Mouse (Mus musculus) neutrophil, adult 5-6 weeks (primary cell): ENCODE results near the gene Timm50. TPM values are rescaled to one million over a fixed set of nuclear protein-coding genes. Genes with fewer than 3 reads are reported as not detected.

Source experiments
- ATAC-seq: fragments of 151-379, 151-347 bp; 2 replicates; pipeline ENCODE4 v1.8.0; 2017; ENCODE audit warnings: mild to moderate bottlenecking, moderate TSS enrichment; ENCODE audit not compliant: insufficient number of reproducible peaks, poor library complexity, low FRiP score, severe bottlenecking; ENCODE audit errors: extremely low read depth
- total RNA-seq: library from RNA; stranded (forward); fragments of 200-1000 nt; gene quantifications from 2 replicates; pipeline ENCODE4 v1.2.3, GENCODE M21; 2017

Gene Timm50
- total RNA-seq, 1 experiment from 2014 or later, result 10.0 TPM

DNA sequence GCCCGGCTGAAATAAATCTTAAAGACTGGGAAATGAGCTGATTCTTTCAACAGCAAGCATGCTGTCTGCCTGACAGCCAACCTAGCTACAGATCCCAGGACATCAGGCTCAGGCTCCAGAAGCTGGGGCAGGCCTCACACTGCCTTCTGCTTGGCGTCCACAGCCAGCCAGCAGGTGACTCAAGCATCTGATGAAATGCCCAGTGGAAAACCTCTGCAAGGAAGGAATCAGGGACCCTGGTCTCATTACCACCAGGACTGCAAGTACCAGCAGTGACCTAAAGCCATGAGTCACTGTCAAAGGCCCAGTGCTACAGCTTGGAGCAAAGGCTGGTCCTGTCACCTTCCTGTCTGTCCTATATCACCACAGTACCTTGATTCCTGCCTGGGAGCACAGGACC is 23.6 kb upstream of the Timm50 start:
- no peak for ATAC-seq

DNA sequence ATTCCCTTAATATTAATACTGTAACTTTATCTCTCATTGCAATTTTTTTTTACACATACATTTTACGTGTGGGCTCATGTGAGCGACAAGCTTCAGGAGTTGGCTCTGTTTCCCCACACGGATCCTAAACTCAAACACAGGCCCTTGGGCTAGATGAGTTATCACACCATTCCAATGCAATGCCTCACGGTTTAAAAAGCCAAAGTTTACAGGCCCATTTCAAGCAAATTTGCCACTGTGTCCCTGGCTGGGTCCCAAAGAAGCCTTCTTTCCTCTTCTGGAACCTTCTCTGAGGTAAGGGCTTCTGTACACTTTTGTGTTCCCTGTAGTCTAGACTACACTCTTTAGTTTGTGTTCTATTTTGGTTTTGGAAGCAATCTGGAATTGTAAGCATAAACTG is 22.7 kb upstream of the Timm50 start:
- no peak for ATAC-seq

DNA sequence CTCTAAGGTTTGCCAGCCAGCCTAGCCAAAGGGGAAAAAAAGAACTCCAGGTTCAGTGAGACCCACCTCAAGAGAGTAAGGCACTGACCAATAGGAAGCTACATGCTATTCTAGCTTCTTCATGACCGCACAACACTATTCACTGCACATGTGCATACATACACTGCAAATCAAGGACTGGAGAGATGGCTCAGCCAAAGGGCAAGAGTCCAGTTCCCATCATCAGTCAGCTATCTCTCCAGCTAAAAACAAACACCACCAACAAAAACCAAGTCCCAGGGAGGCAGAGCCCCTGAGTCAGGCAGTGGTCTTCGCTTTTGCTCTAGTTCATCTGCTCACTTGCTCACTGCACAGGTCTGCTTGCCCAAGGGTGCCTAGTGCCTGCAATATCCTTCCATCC is 16.4 kb upstream of the Timm50 start:
- ATAC-seq, result no peak

DNA sequence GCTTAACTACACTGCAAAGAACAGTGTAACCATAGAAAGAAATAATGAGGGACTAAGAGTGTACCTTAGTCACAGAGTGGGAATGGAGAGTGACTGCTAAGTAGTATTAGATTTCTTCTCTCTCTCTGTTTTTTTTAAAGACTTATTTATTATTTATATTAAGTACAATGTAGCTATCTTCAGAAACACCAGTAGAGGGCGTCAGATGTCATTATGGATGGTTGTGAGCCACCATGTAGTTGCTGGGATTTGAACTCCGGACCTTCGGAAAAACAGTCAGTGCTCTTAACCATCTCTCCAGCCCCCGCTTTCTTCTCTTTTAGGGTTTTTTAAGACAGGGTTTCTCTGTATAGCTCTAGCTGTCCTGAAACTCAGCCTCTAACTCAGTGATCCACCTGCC is 14.6 kb upstream of the Timm50 start:
- no peak for ATAC-seq

DNA sequence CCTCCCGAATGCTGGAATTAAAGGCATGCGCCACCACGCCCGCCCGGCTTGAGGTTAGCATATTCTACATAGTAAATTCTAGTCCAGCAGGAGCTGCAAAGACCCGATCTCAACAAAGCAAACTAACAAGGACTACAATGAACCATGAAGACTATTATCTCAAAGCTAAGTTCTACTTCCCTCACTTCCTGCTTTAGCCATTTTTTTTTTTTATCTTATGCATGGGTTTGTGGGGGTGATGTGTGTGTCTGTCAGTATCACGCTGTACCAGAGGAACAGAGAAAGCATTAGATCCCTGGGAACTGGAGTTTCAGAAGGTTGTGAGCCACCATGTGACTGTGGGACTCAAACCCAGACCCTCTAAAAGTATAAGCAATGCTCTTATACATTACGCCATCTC is 13.4 kb upstream of the Timm50 start:
- no peak for ATAC-seq

DNA sequence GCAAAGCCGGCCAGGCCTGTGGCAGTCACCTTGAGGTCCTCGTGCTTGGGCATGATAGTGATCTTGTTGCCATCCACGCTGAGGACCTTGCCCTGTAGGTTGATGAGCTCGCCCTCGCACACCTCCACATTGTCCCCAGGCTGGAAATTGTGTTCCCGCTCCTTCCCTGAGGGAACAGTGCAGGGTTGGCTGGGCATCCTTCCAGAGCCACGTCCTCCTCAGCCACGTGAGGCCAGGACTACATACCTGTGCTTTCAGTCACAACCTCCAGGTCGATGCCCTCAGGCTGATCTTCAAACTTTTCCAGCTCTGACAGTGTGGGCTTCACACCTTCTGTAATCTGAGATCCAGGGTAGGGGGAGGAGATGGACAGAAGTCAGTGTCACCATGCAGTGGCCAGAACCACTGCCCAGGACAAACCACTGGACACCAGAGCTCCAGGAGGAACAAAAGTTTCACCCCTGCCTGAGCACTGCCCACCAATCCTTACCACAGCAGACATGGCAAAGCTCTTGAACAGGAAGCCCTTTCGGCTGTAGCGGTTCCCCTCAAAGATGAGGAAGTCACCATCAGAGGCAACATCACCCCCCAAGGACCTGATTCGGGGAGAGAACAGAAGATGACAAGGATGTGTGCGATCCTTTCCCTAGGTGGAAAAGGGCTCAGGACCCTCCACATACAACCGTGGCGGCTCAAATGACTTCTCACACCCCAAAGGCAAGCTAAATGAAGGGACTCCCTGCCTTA is 10.3 kb upstream of the Timm50 start:
- no peak for ATAC-seq

DNA sequence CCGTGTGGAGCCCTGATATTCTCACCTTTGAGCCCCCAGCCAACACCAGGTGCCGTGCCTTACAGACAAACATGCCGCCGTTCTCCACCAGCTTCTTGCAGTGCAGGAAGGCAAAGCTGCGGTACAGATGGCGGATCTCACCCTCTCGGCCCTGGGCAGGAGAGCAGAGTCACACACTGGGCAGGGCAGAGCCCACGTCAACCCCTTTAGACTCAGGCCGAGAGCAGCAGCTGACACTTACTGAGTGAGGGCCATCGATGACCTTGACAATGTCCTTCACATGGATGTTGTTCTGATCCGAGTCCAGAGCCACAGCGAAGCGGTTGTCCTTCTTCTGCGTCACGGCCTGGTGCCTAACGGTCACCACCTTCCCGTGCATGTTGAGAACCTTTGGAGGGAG is 6.8 kb upstream of the Timm50 start:
- ATAC-seq, result no peak

DNA sequence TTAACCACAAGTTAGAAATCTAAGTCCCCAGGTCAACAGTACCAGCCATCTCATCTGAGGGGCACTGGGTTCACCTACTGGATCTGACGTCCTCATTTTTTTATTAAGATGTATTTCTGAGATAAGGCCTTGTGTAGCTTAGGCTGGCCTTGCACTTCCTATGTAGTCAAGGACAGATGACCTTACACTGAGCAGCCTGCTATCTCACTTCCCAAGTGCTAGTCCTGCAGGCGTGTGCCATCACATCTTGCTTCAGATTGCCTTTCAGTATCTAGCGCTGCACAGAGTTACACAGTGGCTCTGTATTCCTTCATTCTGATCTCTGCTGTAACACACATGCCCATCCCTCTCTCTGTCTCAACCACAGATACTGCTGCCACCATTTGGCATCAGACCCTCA is 6.2 kb upstream of the Timm50 start:
- no peak for ATAC-seq

DNA sequence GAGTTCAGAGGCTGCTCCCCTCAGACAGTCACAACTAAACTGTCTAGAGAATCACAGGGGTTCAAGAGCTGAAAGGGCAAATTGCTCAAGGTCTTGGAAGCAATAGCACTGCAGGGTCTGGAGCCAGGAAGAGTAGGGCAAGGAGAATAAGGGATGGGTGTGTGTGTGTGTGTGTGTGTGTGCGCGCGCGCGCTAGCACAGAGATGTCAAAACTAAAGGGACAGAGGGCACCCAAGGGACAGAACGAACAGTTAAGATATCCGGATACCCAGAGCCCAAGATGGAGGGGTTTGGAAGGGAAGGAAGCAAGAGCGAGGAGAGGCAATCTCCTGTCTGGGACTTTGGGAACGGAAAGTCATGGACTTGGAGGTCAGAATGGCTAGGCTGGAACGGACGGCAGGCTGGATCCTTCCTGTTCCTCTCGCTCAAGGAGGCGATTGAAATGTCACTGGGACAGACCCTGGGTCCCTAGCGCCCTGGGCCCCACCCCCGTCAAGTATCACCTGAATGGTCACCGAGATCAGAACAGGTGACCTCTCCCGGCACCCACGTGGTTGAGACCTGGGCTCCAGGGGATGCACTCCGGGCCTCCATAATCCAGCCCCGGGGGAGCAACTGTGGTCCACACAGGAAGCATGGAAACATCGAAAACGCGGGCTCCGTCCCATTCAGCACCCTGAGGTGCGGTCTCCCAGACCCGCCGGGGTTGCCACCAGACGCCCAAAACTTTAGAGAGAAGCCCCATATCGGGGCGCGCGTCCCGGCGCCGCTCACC is 534 bp downstream of the Timm50 start:
- no peak for ATAC-seq

DNA sequence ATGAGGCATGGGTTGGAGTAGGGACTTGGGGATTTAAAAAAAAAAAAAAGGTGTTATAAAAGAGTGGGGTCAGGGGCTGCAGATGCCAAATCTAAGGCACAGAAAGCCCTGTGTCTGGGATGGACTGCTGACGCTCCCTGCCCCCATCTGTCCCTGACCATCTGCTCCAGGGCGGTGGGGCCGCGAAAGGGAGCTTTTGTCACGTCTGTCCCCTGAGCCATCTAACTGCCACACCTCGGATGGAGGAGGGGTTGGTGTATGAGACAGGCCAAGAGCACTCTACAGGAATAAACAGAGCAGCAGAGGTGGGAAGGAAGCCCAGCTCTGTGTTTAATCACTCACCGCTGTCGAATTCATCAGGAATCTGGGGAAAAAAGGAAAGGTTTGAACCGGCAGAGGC is 2.1 kb downstream of the Timm50 start:
- no peak for ATAC-seq

DNA sequence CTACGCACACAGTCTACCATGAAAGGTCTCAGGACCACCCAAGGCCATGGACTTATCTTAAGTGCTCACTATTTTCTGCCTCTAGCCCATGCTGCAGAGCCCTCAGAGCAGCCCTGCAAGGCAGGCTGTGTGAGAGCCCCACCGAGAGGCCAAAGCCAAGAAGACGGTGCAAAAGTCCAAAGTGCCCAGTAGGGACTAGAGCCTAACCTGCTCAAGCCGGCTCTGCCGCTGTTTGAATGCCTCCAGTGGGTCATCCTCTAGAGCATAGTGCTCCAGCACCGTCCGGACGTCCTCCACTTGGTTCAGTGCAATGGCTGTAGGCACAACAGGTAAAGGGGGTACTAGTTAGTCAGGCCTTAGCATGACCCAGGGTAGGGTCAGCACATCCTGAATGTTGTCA is 5.7 kb downstream of the Timm50 start:
- ATAC-seq, result no peak

DNA sequence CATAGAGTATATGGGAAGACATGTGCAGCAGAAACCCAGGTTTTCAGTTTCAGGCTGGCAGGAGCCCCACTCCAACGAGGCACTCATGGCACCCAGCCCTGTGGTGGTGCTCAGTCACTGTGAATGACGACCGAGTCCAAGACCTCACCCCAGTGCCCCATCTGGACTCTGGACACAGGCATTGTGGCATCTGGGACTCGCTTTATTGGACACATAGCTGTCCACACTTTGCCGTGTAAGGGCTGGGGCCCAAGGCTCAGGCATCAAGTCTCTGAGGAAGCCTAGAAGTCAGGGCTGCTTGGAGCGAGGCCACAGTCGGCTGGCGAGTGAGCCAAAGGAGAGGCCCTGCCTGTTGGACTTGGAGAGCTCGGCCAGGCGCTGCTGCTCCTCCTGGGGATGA is 6.2 kb downstream of the Timm50 start:
- ATAC-seq, result no peak

DNA sequence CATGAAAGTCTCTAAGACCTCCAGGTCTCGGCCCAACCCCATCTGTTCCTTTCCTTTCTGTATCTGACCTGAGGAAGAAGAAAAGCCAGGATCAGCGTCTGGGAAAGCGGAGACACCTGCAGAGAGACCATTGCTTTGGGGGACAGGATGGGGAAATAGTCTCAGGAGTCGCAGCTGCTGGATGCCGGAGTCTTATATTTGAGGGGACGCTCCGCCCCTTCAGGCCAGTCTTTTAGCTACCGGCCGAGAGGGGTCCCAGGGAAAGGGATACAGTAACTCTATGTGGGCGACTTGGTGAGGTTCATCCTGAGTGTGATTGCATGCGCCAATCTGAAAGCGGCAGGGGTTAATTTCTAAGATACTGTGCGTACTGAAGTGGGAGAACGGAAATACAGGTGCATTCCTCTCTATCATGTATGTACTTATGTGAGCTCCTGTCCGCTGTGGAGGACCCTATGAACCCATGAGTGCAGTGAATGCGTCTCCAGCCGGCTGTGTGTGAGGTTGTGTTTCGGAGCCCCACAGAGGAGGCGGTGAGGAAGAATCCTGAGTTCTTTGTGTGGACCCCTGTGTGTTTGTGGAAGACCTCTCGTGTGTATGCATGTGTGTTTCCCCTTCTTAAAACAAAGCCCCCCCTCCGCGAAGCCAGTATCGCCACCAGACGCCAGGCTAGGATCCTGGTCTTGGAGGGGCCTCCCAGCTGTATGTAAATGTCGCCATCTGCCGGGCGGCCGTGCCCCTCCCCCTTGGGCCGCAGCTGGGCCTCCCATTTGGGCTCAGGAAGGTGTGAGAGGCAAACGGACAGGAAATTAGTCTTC is 10.0 kb downstream of the Timm50 start, which contains the start of gene Dll3:
Gene Dll3, minus strand, starts transcription at position 623 of the 818 bp plus-strand sequence.
- no peak for ATAC-seq

DNA sequence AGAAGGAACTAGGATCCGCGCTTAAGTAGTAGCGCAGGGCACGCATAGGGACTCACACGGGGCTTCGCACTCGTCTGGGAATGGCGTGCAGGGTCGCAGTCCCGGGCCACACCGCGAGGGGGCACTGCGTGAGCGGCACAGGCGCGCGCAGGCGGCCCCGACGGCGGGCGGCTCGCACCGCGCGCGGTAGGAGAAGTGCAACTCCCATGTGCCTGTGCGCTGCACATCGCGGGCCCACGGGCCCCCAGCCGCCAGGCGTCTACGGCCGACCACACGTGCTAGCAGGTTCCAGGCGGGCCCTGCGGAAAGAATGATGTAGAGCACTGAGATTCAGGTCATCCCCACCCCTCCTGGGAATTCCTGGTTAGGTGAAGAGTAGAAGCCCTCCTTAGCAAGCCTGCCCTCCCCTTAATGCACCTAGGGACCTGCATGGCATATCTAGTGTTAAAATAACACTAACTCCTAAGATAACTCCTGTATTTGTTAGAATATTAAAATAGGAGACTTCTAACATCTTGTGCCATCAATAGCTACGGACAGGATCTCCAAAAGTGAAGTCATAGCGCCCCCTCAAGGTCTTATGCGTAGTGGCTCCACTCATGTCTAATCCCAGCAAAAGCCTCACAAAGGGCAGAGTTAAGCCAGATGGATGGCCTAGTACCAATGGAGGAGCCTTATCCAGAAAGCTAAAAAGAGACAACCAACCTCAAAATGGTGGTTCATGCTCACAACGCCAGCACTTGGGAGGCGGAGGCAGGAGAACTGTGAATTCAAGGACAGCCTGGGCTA is 12.8 kb downstream of the Timm50 start:
- ATAC-seq, result no peak

DNA sequence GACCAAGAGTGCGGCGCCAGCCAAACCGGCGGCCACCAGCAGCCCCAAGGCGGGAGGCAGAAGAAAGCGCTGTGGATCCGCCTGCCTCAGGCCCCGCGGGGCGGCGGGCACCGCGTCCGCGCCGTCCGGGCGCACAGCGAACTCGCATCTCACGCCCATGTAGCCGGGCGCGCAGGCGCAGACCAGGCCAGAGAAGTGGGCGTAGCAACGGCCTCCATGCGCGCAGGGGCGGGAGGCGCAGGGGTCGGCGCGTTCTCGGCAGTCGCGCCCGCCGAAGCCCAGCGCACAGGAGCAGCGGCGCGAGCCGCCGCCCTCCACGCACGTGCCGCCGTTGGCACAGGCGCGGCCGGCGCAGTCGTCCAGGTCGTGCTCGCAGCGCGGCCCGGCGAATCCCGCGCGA is 17.4 kb downstream of the Timm50 start:
- no peak for ATAC-seq

DNA sequence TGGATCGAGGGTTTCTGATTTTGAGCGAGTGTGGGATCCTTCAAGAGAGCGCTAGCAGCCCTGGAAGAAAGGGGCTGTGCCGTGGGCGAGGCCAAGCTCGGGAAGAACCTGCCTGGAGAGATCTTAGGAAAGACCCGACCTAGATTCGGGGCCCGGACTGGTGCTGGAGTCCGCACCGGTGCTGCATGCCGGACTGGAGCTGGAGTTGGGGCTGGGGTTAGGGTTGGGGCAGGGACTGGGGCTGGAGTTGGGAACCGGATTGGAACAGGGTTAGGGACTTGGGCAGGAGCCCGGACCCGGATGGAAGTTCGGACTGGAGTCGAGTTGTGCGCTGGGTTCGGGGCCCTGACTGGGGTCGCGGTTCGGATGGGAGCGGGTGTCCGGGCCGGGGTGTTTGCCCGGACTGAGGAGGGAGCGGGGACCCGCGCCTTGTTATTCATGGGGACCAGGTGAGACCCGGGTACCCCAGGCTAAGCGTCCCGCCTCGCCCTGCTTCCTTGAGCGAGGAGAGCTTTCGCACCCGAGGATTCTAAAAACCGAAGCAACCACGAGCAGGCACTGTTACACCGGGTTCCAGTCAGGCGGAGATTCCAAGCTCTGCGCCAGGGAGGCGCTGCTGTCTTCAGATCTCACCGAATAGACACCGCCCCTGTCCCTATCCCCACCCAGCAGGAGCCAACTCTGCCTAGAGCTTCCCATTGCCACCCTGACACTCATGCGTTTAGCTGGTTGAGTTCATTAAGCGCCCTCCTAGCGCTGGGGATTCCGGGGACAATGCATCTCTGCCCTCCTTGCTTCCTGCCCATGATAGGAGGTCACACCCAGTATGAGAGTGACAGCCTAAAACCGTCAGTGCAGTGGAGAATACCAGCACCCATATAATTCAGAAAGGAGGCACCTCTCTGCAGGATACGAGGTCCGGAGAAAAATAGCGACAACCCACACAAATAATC is 21.0 kb downstream of the Timm50 start, which contains the start of gene Selenov:
Gene Selenov, minus strand, starts transcription at position 549 of the 953 bp plus-strand sequence.
- no peak for ATAC-seq

DNA sequence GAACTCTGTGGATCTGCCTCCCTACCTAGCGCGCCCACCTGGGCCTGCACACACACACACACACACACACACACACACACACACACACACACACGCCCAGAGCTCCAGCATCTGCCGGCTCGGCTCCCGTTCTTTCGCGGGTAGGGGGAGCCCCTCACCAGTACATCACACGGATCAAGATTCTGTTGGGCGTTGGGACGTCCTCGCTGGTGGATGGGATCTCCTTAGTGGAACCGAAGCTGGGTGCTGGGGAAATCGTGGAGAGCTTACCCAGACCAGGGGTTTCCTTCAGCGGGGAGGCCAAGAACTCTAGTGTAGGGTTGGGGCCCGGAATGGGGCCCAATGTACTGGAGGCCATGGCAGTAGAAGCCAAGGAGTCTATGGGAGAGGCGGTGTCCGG is 21.7 kb downstream of the Timm50 start:
- no peak for ATAC-seq

DNA sequence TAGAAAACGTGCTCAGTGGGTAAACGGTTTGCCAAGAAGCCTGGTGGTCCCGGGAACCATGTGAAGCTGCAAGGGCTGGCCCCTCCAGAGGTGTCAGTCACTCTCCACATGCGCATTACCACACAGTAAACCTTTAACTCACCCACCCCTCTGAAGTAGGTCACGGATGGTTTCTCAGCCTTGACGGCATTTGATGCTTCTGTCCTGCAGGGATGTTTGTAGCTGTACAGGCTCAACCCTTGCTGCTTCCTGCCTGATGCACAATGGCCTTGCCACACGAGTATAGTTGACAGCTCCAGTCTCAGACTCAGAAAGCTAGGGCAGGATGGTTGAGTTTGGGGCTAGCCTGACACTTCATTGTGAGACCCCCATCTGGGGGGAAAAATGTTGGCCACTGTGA is 31.2 kb downstream of the Timm50 start:
- ATAC-seq, result no peak
